Mouse (Mus musculus): ENCODE measurements around the gene Dhx37. TPM values are rescaled to one million over a fixed set of nuclear protein-coding genes. Genes with fewer than 3 reads are reported as not detected.

Dhx37 gene
- polyA plus RNA-seq, 1 experiment from 2014 or later: 3.3 TPM

GRCm38 (mm10) chr5:125446344-125446743 lies 12.4 kb upstream of the Dhx37 start:
- TF ChIP-seq EP300 (IDR thresholded peaks at IDR 0.05; ENCODE audit: low read depth) (no peak), CTCF (IDR thresholded peaks at IDR 0.05; ENCODE audit: low read depth) (no peak)
- no peak for DNase-seq

GRCm38 (mm10) chr5:125444554-125444953 lies 10.6 kb upstream of the Dhx37 start:
- 39% methylated on average over 4 of the region's 4 CpGs for WGBS (ENCODE audit: insufficient replicate concordance)
- no peak for ATAC-seq
- DNase-seq: no peak
- no peaks in the 10 kb centered on the region for H3K36me3 ChIP-seq (replicated peaks; ENCODE audit: insufficient read depth, low read length)
- no peak overlapping the region for H3K4me2 ChIP-seq (ENCODE audit: low read depth, low read length)
- no peaks in the 10 kb centered on the region for H3K27me3 ChIP-seq (ENCODE audit: insufficient read depth, low read length)
- TF ChIP-seq EP300 (IDR thresholded peaks at IDR 0.05; ENCODE audit: low read depth): no peak
- no peak overlapping the region for H3K9ac ChIP-seq (replicated peaks)
- H3K27ac ChIP-seq (ENCODE audit: low read depth): peak overlapping the region; percentile 34; the same call in 1 of the 2 replicates
- H3K4me1 ChIP-seq (ENCODE audit: insufficient read depth): peaks cover 34% of the 10 kb centered on the region
- no peak overlapping the region for H3K4me3 ChIP-seq (ENCODE audit: low read depth, low read length)
- no peaks in the 10 kb centered on the region for H3K9me3 ChIP-seq (ENCODE audit: low read length)

More at GRCm38 (mm10) chr5:125446344-125446743, 12.4 kb upstream of the Dhx37 start:
- H3K9ac ChIP-seq (replicated peaks): no peak overlapping the region
- no peaks in the 10 kb centered on the region for H3K9me3 ChIP-seq (ENCODE audit: low read length)
- no peak overlapping the region for H3K4me2 ChIP-seq (ENCODE audit: low read depth, low read length)
- H3K4me3 ChIP-seq (ENCODE audit: low read depth, low read length): no peak overlapping the region
- WGBS (ENCODE audit: insufficient replicate concordance): 68% methylated on average over 7 of the region's 7 CpGs
- peaks cover 29% of the 10 kb centered on the region for H3K4me1 ChIP-seq (ENCODE audit: insufficient read depth)
- ATAC-seq: no peak
- no peaks in the 10 kb centered on the region for H3K36me3 ChIP-seq (replicated peaks; ENCODE audit: insufficient read depth, low read length)
- H3K27me3 ChIP-seq (ENCODE audit: insufficient read depth, low read length): no peaks in the 10 kb centered on the region
- no peak overlapping the region for H3K27ac ChIP-seq (ENCODE audit: low read depth)

- H3K9me3 ChIP-seq (ENCODE audit: low read length): no peaks in the 10 kb centered on the region
- ATAC-seq (no peak), DNase-seq (no peak)
- H3K27ac ChIP-seq (ENCODE audit: low read depth): peak overlapping the region; percentile 34; the same call in 1 of the 2 replicates
- H3K4me1 ChIP-seq (ENCODE audit: insufficient read depth): peaks cover 34% of the 10 kb centered on the region
- H3K36me3 ChIP-seq (replicated peaks; ENCODE audit: insufficient read depth, low read length): no peaks in the 10 kb centered on the region
- H3K27me3 ChIP-seq (ENCODE audit: insufficient read depth, low read length): no peaks in the 10 kb centered on the region
- no peak overlapping the region for H3K4me3 ChIP-seq (ENCODE audit: low read depth, low read length)
- H3K9ac ChIP-seq (replicated peaks): no peak overlapping the region
- 40% methylated on average over 3 of the region's 3 CpGs for WGBS (ENCODE audit: insufficient replicate concordance)
- TF ChIP-seq CTCF (IDR thresholded peaks at IDR 0.05; ENCODE audit: low read depth) (no peak), EP300 (IDR thresholded peaks at IDR 0.05; ENCODE audit: low read depth) (no peak)
- no peak overlapping the region for H3K4me2 ChIP-seq (ENCODE audit: low read depth, low read length)
Measured at GRCm38 (mm10) chr5:125443915-125444314, 10.0 kb upstream of the Dhx37 start.

GRCm38 (mm10) chr5:125443335-125443734 lies 9.4 kb upstream of the Dhx37 start:
- H3K4me3 ChIP-seq (ENCODE audit: low read depth, low read length): no peak overlapping the region

DNA sequence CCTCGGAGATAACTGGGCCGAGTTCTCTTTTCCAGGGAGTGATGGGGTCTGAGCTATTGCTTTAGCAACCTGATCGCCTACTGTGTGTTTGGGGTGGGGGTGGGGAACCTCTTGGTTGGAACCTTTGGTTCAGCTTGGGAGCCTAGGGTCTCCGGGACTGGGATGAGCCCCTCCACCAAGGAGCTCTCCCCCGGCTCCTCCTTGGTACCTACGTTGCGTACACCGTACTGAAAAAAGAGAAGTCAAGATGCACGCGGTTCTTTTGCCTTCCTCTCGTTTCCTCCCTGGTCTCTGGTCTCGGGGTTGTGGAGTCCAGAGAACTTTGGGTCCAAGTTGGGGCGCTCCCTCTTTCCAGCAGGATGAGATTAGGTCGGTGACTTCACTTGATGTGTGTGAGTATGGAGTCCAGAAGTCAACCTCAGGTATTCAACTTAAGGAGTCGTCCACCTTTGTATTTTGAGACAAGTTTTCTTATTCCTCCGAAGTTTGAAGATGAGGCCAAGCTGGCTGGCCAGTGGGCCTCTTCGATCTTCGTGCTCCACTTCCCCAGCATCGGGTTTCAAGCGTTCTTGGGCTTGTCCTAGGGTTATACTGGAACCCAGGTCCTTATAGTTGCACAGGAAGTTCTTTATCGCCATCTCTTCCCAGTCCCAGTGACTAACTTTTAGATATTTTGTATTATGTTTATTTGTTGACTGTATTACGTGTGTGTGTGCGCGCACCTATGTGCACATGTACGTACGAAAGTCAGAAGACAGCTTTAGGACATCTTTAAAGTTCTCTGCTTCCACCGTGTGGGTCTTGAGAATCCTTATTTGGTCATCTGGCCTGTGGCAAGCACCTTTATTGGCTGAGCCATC lies 8.4 kb upstream of the Dhx37 start:
- H3K36me3 ChIP-seq (replicated peaks; ENCODE audit: insufficient read depth, low read length): no peaks in the 10 kb centered on the region
- 19% methylated on average over 27 of the region's 27 CpGs for WGBS (ENCODE audit: insufficient replicate concordance)
- DNase-seq (peak; percentile 29), ATAC-seq (no peak)
- H3K9ac ChIP-seq (replicated peaks): peak overlapping the region; percentile 91
- TF ChIP-seq CTCF (IDR thresholded peaks at IDR 0.05; ENCODE audit: low read depth) (no peak), EP300 (IDR thresholded peaks at IDR 0.05; ENCODE audit: low read depth) (no peak)
- H3K4me3 ChIP-seq (ENCODE audit: low read depth, low read length): peak overlapping the region; percentile 97
- H3K4me1 ChIP-seq (ENCODE audit: insufficient read depth): peaks cover 26% of the 10 kb centered on the region
- H3K27ac ChIP-seq (ENCODE audit: low read depth): peak overlapping the region; percentile 83
- H3K9me3 ChIP-seq (ENCODE audit: low read length): no peaks in the 10 kb centered on the region
- H3K27me3 ChIP-seq (ENCODE audit: insufficient read depth, low read length): no peaks in the 10 kb centered on the region
- peak overlapping the region; percentile 96 for H3K4me2 ChIP-seq (ENCODE audit: low read depth, low read length)

More at GRCm38 (mm10) chr5:125443335-125443734, 9.4 kb upstream of the Dhx37 start:
- no peaks in the 10 kb centered on the region for H3K27me3 ChIP-seq (ENCODE audit: insufficient read depth, low read length)
- no peaks in the 10 kb centered on the region for H3K36me3 ChIP-seq (replicated peaks; ENCODE audit: insufficient read depth, low read length)
- TF ChIP-seq CTCF (IDR thresholded peaks at IDR 0.05; ENCODE audit: low read depth) (peak; percentile 57), EP300 (IDR thresholded peaks at IDR 0.05; ENCODE audit: low read depth) (no peak)
- H3K4me1 ChIP-seq (ENCODE audit: insufficient read depth): peaks cover 32% of the 10 kb centered on the region
- 76% methylated on average over 5 of the region's 5 CpGs for WGBS (ENCODE audit: insufficient replicate concordance)
- DNase-seq (no peak), ATAC-seq (no peak)
- no peak overlapping the region for H3K9ac ChIP-seq (replicated peaks)
- no peaks in the 10 kb centered on the region for H3K9me3 ChIP-seq (ENCODE audit: low read length)
- H3K4me2 ChIP-seq (ENCODE audit: low read depth, low read length): 0 out of 2 replicates have a peak overlapping the region, but pooled peaks have one; percentile 96
- no peak overlapping the region for H3K27ac ChIP-seq (ENCODE audit: low read depth)

DNA sequence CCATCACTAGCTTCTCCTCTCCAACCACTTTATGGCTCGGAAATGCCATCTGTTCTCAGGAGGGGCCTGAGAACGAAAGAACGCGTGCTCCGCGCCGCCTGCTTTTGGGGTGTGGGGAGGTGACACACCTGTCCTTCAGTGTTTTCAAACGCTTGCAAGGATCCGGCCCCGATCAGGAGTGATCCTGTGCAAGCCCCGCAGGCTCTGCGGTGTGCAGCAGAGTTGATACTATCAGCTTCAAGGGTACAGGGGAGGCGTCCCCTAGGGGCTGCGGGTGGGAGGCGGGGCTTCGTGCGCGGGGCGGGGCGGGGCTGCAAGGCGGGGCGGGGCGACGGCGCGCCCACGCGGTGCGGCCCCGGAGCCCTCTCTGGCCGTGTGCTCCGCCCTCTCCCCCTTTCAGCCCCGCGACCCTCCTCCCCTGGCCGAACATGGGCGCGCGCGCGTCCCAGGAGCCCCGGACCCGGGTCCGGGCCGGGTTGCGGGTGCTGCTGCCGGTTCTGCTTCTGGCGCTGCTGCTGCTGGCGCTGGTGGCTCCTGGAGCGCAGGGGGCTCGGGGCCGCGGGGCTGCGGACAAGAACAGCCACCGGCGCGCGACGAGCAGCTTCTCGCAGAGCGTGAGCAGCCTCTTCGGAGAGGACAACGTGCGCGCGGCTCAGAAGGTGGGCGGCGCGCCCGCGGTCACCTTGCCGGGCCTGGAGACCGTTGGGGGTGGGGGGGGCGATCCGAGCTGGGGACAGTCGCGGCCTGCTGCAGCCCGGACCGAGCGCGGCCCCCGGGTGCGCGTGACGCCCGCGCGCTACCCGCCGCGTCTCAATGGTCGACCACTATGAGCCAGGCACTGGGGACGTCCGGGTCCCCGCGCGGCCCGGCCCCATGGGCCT lies 7.6 kb upstream of the Dhx37 start, which contains the start of gene Bri3bp:
Gene Bri3bp (plus strand): TSS at position 335 of the 881 bp plus-strand sequence.
- WGBS (ENCODE audit: insufficient replicate concordance): 3% methylated on average over 56 of the region's 97 CpGs
- peak within 1 kb of the TSS; percentile 83 for H3K27ac ChIP-seq (ENCODE audit: low read depth)
- TF ChIP-seq EP300 (IDR thresholded peaks at IDR 0.05; ENCODE audit: low read depth) (no peak), CTCF (IDR thresholded peaks at IDR 0.05; ENCODE audit: low read depth) (no peak)
- H3K36me3 ChIP-seq (replicated peaks; ENCODE audit: insufficient read depth, low read length): no peaks in the 10 kb centered on the region
- ATAC-seq: peak; percentile 88
- H3K4me2 ChIP-seq (ENCODE audit: low read depth, low read length): peak within 1 kb of the TSS; percentile 96
- H3K9ac ChIP-seq (replicated peaks): peak within 1 kb of the TSS; percentile 91
- no peaks in the 10 kb centered on the region for H3K9me3 ChIP-seq (ENCODE audit: low read length)
- H3K27me3 ChIP-seq (ENCODE audit: insufficient read depth, low read length): no peaks in the 10 kb centered on the region
- peaks cover 26% of the 10 kb centered on the region for H3K4me1 ChIP-seq (ENCODE audit: insufficient read depth)
- DNase-seq: peak; percentile 79
- H3K4me3 ChIP-seq (ENCODE audit: low read depth, low read length): peak within 1 kb of the TSS; percentile 97

All from liver, postnatal 0 days (tissue).